8 mouse cellular contexts compared by ENCODE assay signal in the genomic region with DNA sequence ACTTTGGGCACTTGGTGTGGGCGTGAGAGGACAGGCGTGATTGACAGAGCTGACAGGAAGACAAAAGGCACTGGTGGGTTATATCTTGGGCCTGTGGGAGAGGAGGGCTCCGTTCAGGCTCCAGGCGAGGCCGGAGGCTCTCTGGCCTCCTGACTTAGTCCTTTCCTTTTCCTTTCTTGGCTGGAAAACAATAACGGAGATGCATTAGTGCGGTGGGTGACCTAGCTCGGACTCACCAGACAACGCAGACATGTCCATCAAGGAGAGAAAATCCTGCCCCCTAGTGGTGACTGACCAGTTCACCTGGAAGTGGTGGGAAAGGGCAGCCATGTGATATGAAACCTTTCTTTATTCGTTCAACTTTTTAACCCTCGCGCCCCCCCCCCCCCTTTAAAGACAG. TPM values are rescaled to one million over a fixed set of nuclear protein-coding genes. Genes with fewer than 3 reads are reported as not detected.
DNase-seq lines count a peak whose midpoint lies in the region; ATAC-seq and TF ChIP-seq lines count a peak whose summit lies in the region.

No protein-coding gene starts in this region.

- no peak overlapping the region for H3K27ac ChIP-seq in spleen, adult 2 months (ENCODE audit: insufficient read depth, low read length)
- no peak overlapping the region for H3K27ac ChIP-seq in lung, embryonic 15.5 days

- peak overlapping the region; percentile 83; the same call in 1 of the 2 replicates for H3K9ac ChIP-seq in lung, embryonic 15.5 days

- peaks cover 10% of the 10 kb centered on the region for H3K4me1 ChIP-seq in spleen, adult 2 months (ENCODE audit: control insufficient read depth, insufficient read depth, insufficient read length)
- peaks cover 44% of the 10 kb centered on the region for H3K4me1 ChIP-seq in lung, embryonic 15.5 days

- H3K4me3 ChIP-seq in spleen, adult 2 months (ENCODE audit: extremely low read depth, insufficient read depth, insufficient read length) = no peak overlapping the region
- H3K4me3 ChIP-seq in lung, embryonic 15.5 days = peak overlapping the region; percentile 71

- H3K4me2 ChIP-seq in lung, embryonic 15.5 days = peak overlapping the region; percentile 76

- H3K9me3 ChIP-seq in lung, embryonic 15.5 days = no peaks in the 10 kb centered on the region

- ATAC-seq in lung, embryonic 15.5 days (ENCODE audit: borderline replicate concordance, extremely low read depth, low FRiP score, low TSS enrichment) = no peak
- no peak for ATAC-seq in activated CD4-positive, CD25-positive, alpha-beta regulatory T cell, adult 4 months

- TF ChIP-seq CTCF in spleen, adult 2 months (IDR thresholded peaks at IDR 0.05; ENCODE audit: extremely low read depth, insufficient read depth, insufficient read length, insufficient replicate concordance) = peak; percentile 26; the same call in 1 of the 2 replicates

- H3K27me3 ChIP-seq in spleen, adult 2 months (ENCODE audit: control insufficient read depth, insufficient read depth, low read length) = peaks cover 4% of the 10 kb centered on the region; the same call in 1 of the 2 replicates
- H3K27me3 ChIP-seq in lung, embryonic 15.5 days = peaks cover 2% of the 10 kb centered on the region

- H3K36me3 ChIP-seq in spleen, adult 2 months (ENCODE audit: control insufficient read depth, insufficient read depth, low read length) = peaks cover 17% of the 10 kb centered on the region
- H3K36me3 ChIP-seq in lung, embryonic 15.5 days = peaks cover 13% of the 10 kb centered on the region; the same call in 1 of the 2 replicates

- no peak for TF ChIP-seq POLR2A in spleen, adult 2 months (IDR thresholded peaks at IDR 0.05; ENCODE audit: low read depth, low read length)

- 36% methylated on average over 12 of the region's 12 CpGs for WGBS in spleen, adult 2 months
- WGBS in lung, embryonic 15.5 days = 10% methylated on average over 12 of the region's 12 CpGs

- no peak for DNase-seq in spleen, adult 2 months (ENCODE audit: low read depth in 1 of 2, low spot score in 2 of 2)
- no peak for DNase-seq in spleen, postnatal 14 days (ENCODE audit: low spot score in 2 of 2)
- DNase-seq in cerebellum, adult 18-20 months = peak; percentile 77 to 79
- peak; percentile 92 for DNase-seq in forelimb bud, embryonic 11.5 days (ENCODE audit: low read depth, low spot score)
- peak; percentile 35 for DNase-seq in kidney, adult 11 months
- DNase-seq in skeletal muscle tissue, adult 2 months (ENCODE audit: low read depth, low spot score) = peak; percentile 56

RNA-seq across cellular contexts. Expression of a gene that starts 2.2 kb away (rescaled TPM):
- 2.7 and 3.1 TPM in 2 replicates for polyA plus RNA-seq in spleen, adult 2 months (2012; rRNA removed)
- polyA plus RNA-seq in lung, embryonic 15.5 days (2015; fragmentation: Nextera tagmentation; extraction: Ambion mirVana) = 858 and 992 TPM in 2 replicates
- polyA plus RNA-seq in activated CD4-positive, CD25-positive, alpha-beta regulatory T cell, adult 4 months (2017; shearing (Covaris generic)) = 1 to 10 TPM; 1.2 to 2.0 TPM

RNA-seq across cellular contexts. Expression of a gene that starts 2.9 kb away (rescaled TPM):
- polyA plus RNA-seq in spleen, adult 2 months (2012; rRNA removed) = 0.39 and 0.45 TPM in 2 replicates
- polyA plus RNA-seq in lung, embryonic 15.5 days (2015; fragmentation: Nextera tagmentation; extraction: Ambion mirVana) = 0.14 TPM in 1 of 2 replicates, not detected in the other
- 1 to 10 TPM in 1 of 2 experiments, under 1 TPM in 1; 0.54 to 1.2 TPM for polyA plus RNA-seq in activated CD4-positive, CD25-positive, alpha-beta regulatory T cell, adult 4 months (2017; shearing (Covaris generic))

RNA-seq across cellular contexts. Expression of a gene that starts 15.6 kb away (rescaled TPM):
- not detected in 2 replicates for polyA plus RNA-seq in spleen, adult 2 months (2012; rRNA removed)
- polyA plus RNA-seq in lung, embryonic 15.5 days (2015; fragmentation: Nextera tagmentation; extraction: Ambion mirVana) = 0.35 and 0.75 TPM in 2 replicates
- 1 to 10 TPM; 1.6 to 2.4 TPM for polyA plus RNA-seq in activated CD4-positive, CD25-positive, alpha-beta regulatory T cell, adult 4 months (2017; shearing (Covaris generic))

RNA-seq across cellular contexts. Expression of a gene that starts 45.7 kb away (rescaled TPM):
- 279 and 335 TPM in 2 replicates for polyA plus RNA-seq in spleen, adult 2 months (2012; rRNA removed)
- polyA plus RNA-seq in lung, embryonic 15.5 days (2015; fragmentation: Nextera tagmentation; extraction: Ambion mirVana) = 52.3 and 54.0 TPM in 2 replicates
- polyA plus RNA-seq in activated CD4-positive, CD25-positive, alpha-beta regulatory T cell, adult 4 months (2017; shearing (Covaris generic)) = 100 to 1,000 TPM in 1 of 2 experiments, 10 to 100 TPM in 1; 98.3 to 132 TPM

Comparison
In these comparisons a context has a peak if more than half of its experiments do, and no peak if none do; other contexts are left out.
1. DNase-seq: peak in cerebellum, adult 18-20 months (2 of 2), forelimb bud, embryonic 11.5 days (single experiment), kidney, adult 11 months (single experiment) and skeletal muscle tissue, adult 2 months (single experiment); none in spleen, adult 2 months (0 of 2) and spleen, postnatal 14 days (0 of 2).
2. RNA of a gene that starts 2.2 kb away (polyA plus RNA-seq): 858 to 992 TPM in lung, embryonic 15.5 days; 2.7 to 3.1 TPM in spleen, adult 2 months and 1.2 to 2.0 TPM in activated CD4-positive, CD25-positive, alpha-beta regulatory T cell, adult 4 months; every median in the first group is over 100 times any median in the second.